Comparison of ENCODE assay signal across 14 mouse cellular contexts in genomic region chr10:81646015-81646555, GRCm38 (mm10). TPM values are rescaled to one million over a fixed set of nuclear protein-coding genes. Genes with fewer than 3 reads are reported as not detected.
DNase-seq lines count a peak whose midpoint lies in the region; ATAC-seq lines count a peak whose summit lies in the region.
"Had no signal": no experiment of that assay in that cellular context is flagged by ENCODE, and none has a peak within 500 bp of the region (broad histone marks: within the 10 kb centered on the region; RNA-seq: fewer than 3 reads in every experiment).

No protein-coding gene starts in this region.

- H3K27me3 ChIP-seq in kidney, embryonic 16.5 days (ENCODE audit: insufficient read depth, low read length), result no peaks in the 10 kb centered on the region
- no peaks in the 10 kb centered on the region for H3K27me3 ChIP-seq in hindbrain, embryonic 14.5 days (ENCODE audit: control insufficient read depth, insufficient read depth, low read length)
- H3K27me3 ChIP-seq: embryonic facial prominence, embryonic 15.5 days; liver, embryonic 13.5 days had no signal

- no peak overlapping the region for H3K9ac ChIP-seq in kidney, embryonic 16.5 days (replicated peaks; ENCODE audit: low read length)
- H3K9ac ChIP-seq in hindbrain, embryonic 14.5 days, result no peak overlapping the region
- H3K9ac ChIP-seq: embryonic facial prominence, embryonic 15.5 days; forebrain, postnatal 0 days; liver, embryonic 13.5 days; midbrain, embryonic 13.5 days had no signal

- WGBS in kidney, embryonic 16.5 days, result 85% methylated on average over 7 of the region's 7 CpGs
- 76% methylated on average over 7 of the region's 7 CpGs for WGBS in hindbrain, embryonic 14.5 days

- H3K4me3 ChIP-seq in kidney, embryonic 16.5 days (ENCODE audit: low read length), result no peak overlapping the region
- no peak overlapping the region for H3K4me3 ChIP-seq in hindbrain, embryonic 14.5 days (replicated peaks; ENCODE audit: low read length)
- H3K4me3 ChIP-seq: embryonic facial prominence, embryonic 15.5 days; liver, embryonic 13.5 days; midbrain, embryonic 13.5 days had no signal

- H3K4me1 ChIP-seq in kidney, embryonic 16.5 days (ENCODE audit: insufficient read depth, low read length), result peaks cover 17% of the 10 kb centered on the region
- peaks cover 28% of the 10 kb centered on the region for H3K4me1 ChIP-seq in hindbrain, embryonic 14.5 days (replicated peaks; ENCODE audit: control insufficient read depth, insufficient read depth, low read length)

- peaks cover 9% of the 10 kb centered on the region for H3K36me3 ChIP-seq in kidney, embryonic 16.5 days (ENCODE audit: insufficient read depth, low read length)
- no peaks in the 10 kb centered on the region for H3K36me3 ChIP-seq in hindbrain, embryonic 14.5 days (replicated peaks; ENCODE audit: control insufficient read depth, insufficient read depth)
- H3K36me3 ChIP-seq: liver, embryonic 13.5 days had no signal

- H3K9me3 ChIP-seq in kidney, embryonic 16.5 days (ENCODE audit: low read length), result peaks cover 6% of the 10 kb centered on the region; the same call in 1 of the 2 replicates
- peaks cover 4% of the 10 kb centered on the region; the same call in 1 of the 2 replicates for H3K9me3 ChIP-seq in hindbrain, embryonic 14.5 days (ENCODE audit: control insufficient read depth, low read length)
- H3K9me3 ChIP-seq: embryonic facial prominence, embryonic 15.5 days; liver, embryonic 13.5 days; midbrain, embryonic 13.5 days had no signal

- peak; percentile 33 for DNase-seq in kidney, adult 18-20 months
- DNase-seq in right cerebral cortex, postnatal 10 days (ENCODE audit: low spot score in 2 of 2), result peak; percentile 34 to 48
- no peak for DNase-seq in right cerebral cortex, adult 2 months (ENCODE audit: low spot score in 2 of 2)
- peak; percentile 65 for DNase-seq in adrenal gland, postnatal 14 days
- DNase-seq in testis, postnatal 10 days (ENCODE audit: low spot score), result peak; percentile 41
- DNase-seq in hindbrain, embryonic 14.5 days (ENCODE audit: low spot score), result no peak
- DNase-seq: forebrain, postnatal 0 days; liver, embryonic 13.5 days; lung, postnatal 14 days; thymus, adult 2 months had no signal

- ATAC-seq in kidney, embryonic 16.5 days (ENCODE audit: low FRiP score, low TSS enrichment), result no peak
- no peak for ATAC-seq in hindbrain, embryonic 14.5 days (ENCODE audit: low FRiP score)
- ATAC-seq: forebrain, postnatal 0 days; hindbrain, postnatal 0 days; midbrain, embryonic 13.5 days had no signal

- no peak overlapping the region for H3K27ac ChIP-seq in kidney, embryonic 16.5 days (ENCODE audit: low read length)
- no peak overlapping the region for H3K27ac ChIP-seq in hindbrain, embryonic 14.5 days
- H3K27ac ChIP-seq: embryonic facial prominence, embryonic 15.5 days; hindbrain, postnatal 0 days; liver, embryonic 13.5 days; midbrain, embryonic 13.5 days had no signal

- H3K4me2 ChIP-seq in kidney, embryonic 16.5 days (replicated peaks; ENCODE audit: low read depth, low read length), result no peak overlapping the region
- no peak overlapping the region for H3K4me2 ChIP-seq in hindbrain, embryonic 14.5 days (replicated peaks)
- H3K4me2 ChIP-seq: embryonic facial prominence, embryonic 15.5 days; liver, embryonic 13.5 days; midbrain, embryonic 13.5 days had no signal

RNA-seq across cellular contexts. Expression of gene Gm10778, which starts 2.8 kb away (rescaled TPM):
- 5.6 and 6.3 TPM in 2 replicates for polyA plus RNA-seq in kidney, embryonic 16.5 days (2015; fragmentation: Nextera tagmentation; extraction: Ambion mirVana)
- 2.1 and 3.3 TPM in 2 replicates for total RNA-seq in adrenal gland, postnatal 14 days (2021)
- 6.5 and 6.9 TPM in 2 replicates for polyA plus RNA-seq in hindbrain, embryonic 14.5 days (2014; fragmentation: Nextera tagmentation; extraction: Ambion mirVana)

RNA-seq across cellular contexts. Expression of gene Ankrd24, which starts 17.7 kb away (rescaled TPM):
- polyA plus RNA-seq in kidney, embryonic 16.5 days (2015; fragmentation: Nextera tagmentation; extraction: Ambion mirVana), result 16.0 and 17.6 TPM in 2 replicates
- 18.1 and 22.5 TPM in 2 replicates for total RNA-seq in adrenal gland, postnatal 14 days (2021)
- 11.8 and 12.6 TPM in 2 replicates for polyA plus RNA-seq in hindbrain, embryonic 14.5 days (2014; fragmentation: Nextera tagmentation; extraction: Ambion mirVana)

RNA-seq across cellular contexts. Expression of gene Sirt6, which starts 18.5 kb away (rescaled TPM):
- 41.8 and 48.4 TPM in 2 replicates for polyA plus RNA-seq in kidney, embryonic 16.5 days (2015; fragmentation: Nextera tagmentation; extraction: Ambion mirVana)
- total RNA-seq in adrenal gland, postnatal 14 days (2021), result 22.2 and 24.3 TPM in 2 replicates
- polyA plus RNA-seq in hindbrain, embryonic 14.5 days (2014; fragmentation: Nextera tagmentation; extraction: Ambion mirVana), result 39.9 and 42.1 TPM in 2 replicates

RNA-seq across cellular contexts. Expression of gene BC025920, which starts 40.0 kb away (rescaled TPM):
- polyA plus RNA-seq in kidney, embryonic 16.5 days (2015; fragmentation: Nextera tagmentation; extraction: Ambion mirVana), result 0.66 and 0.82 TPM in 2 replicates
- 2.0 TPM in 2 replicates for total RNA-seq in adrenal gland, postnatal 14 days (2021)
- polyA plus RNA-seq in hindbrain, embryonic 14.5 days (2014; fragmentation: Nextera tagmentation; extraction: Ambion mirVana), result 0.90 and 1.1 TPM in 2 replicates

RNA-seq across cellular contexts. Expression of gene Tle6, which starts 45.2 kb away (rescaled TPM):
- 18.5 and 22.8 TPM in 2 replicates for polyA plus RNA-seq in kidney, embryonic 16.5 days (2015; fragmentation: Nextera tagmentation; extraction: Ambion mirVana)
- total RNA-seq in adrenal gland, postnatal 14 days (2021), result 10.1 and 15.3 TPM in 2 replicates
- polyA plus RNA-seq in hindbrain, embryonic 14.5 days (2014; fragmentation: Nextera tagmentation; extraction: Ambion mirVana), result 4.2 and 4.8 TPM in 2 replicates

Comparison
In these comparisons a context has a peak if more than half of its experiments do, and no peak if none do; other contexts are left out.
1. DNase-seq: peak in kidney, adult 18-20 months (single experiment), right cerebral cortex, postnatal 10 days (2 of 2), adrenal gland, postnatal 14 days (single experiment) and testis, postnatal 10 days (single experiment); none in right cerebral cortex, adult 2 months (0 of 2) and hindbrain, embryonic 14.5 days (single experiment).